In genomic region chr12:81205619-81206560, GRCm38 (mm10) we compare ENCODE assay signal across 9 mouse cellular contexts.
DNase-seq lines count a peak whose midpoint lies in the region; ATAC-seq and TF ChIP-seq lines count a peak whose summit lies in the region.
"Had no signal": no experiment of that assay in that cellular context is flagged by ENCODE, and none has a peak within 500 bp of the region (broad histone marks: within the 10 kb centered on the region; RNA-seq: fewer than 3 reads in every experiment).

No protein-coding gene starts in this region.

- H3K4me2 ChIP-seq in liver, postnatal 0 days (ENCODE audit: low read depth, low read length), result no peak overlapping the region

- no peak for TF ChIP-seq EP300 in liver, postnatal 0 days (IDR thresholded peaks at IDR 0.05; ENCODE audit: low read depth)

- no peak overlapping the region for H3K9ac ChIP-seq in liver, postnatal 0 days (replicated peaks)

- no peak overlapping the region for H3K4me3 ChIP-seq in liver, postnatal 0 days (ENCODE audit: low read depth, low read length)

- WGBS in liver, postnatal 0 days (ENCODE audit: insufficient replicate concordance), result 18% methylated on average over 6 of the region's 6 CpGs

- H3K36me3 ChIP-seq in liver, postnatal 0 days (replicated peaks; ENCODE audit: insufficient read depth, low read length), result no peaks in the 10 kb centered on the region

- H3K4me1 ChIP-seq in liver, postnatal 0 days (ENCODE audit: insufficient read depth), result no peaks in the 10 kb centered on the region

- no peaks in the 10 kb centered on the region for H3K27me3 ChIP-seq in liver, postnatal 0 days (ENCODE audit: insufficient read depth, low read length)

- intact Hi-C loops in gastrocnemius, postnatal 14 days (cut with DNase I; ENCODE audit: low total_unique reads), result no loop called here
- intact Hi-C loops in gastrocnemius, postnatal 36 days (cut with DNase I), result no loop called here

- peak; percentile 20 for DNase-seq in gastrocnemius, postnatal 14 days
- no peak for DNase-seq in gastrocnemius, postnatal 36 days
- DNase-seq in 3T3-L1 (ENCODE audit: low read depth, low spot score), result peak; percentile 63
- DNase-seq in c-Kit-positive CD71-positive TER-119-positive erythroid progenitor cells, embryonic 14.5 days (ENCODE audit: low spot score), result peak; percentile 18
- peak; percentile 58 for DNase-seq in liver, postnatal 0 days
- DNase-seq in cerebellum, adult 9-11 months, result no peak

- H3K9me3 ChIP-seq in liver, postnatal 0 days (ENCODE audit: low read length), result no peaks in the 10 kb centered on the region

- ATAC-seq in liver, postnatal 0 days, result no peak
- ATAC-seq in erythroid progenitor cell, adult 5-6 weeks (replicated peaks; ENCODE audit: low FRiP score, poor library complexity, severe bottlenecking), result no peak
- no peak for ATAC-seq in frontal cortex, adult (ENCODE audit: low TSS enrichment)

- no peak overlapping the region for H3K27ac ChIP-seq in liver, postnatal 0 days (ENCODE audit: low read depth)
- H3K27ac ChIP-seq: macrophage had no signal

- TF ChIP-seq CTCF in liver, postnatal 0 days (IDR thresholded peaks at IDR 0.05; ENCODE audit: low read depth), result no peak

Comparison
In these comparisons a context has a peak if more than half of its experiments do, and no peak if none do; other contexts are left out.
1. DNase-seq: peak in gastrocnemius, postnatal 14 days (single experiment), 3T3-L1 (single experiment), c-Kit-positive CD71-positive TER-119-positive erythroid progenitor cells, embryonic 14.5 days (single experiment) and liver, postnatal 0 days (single experiment); none in gastrocnemius, postnatal 36 days (0 of 2) and cerebellum, adult 9-11 months (single experiment).